Mouse (Mus musculus): Measurements from ENCODE around the gene Smco3.
"Not testable (repeated sequence)": the region's sequence is repeated elsewhere in the genome, so short reads cannot be mapped to it uniquely, and the experiment has no call there.

DNA sequence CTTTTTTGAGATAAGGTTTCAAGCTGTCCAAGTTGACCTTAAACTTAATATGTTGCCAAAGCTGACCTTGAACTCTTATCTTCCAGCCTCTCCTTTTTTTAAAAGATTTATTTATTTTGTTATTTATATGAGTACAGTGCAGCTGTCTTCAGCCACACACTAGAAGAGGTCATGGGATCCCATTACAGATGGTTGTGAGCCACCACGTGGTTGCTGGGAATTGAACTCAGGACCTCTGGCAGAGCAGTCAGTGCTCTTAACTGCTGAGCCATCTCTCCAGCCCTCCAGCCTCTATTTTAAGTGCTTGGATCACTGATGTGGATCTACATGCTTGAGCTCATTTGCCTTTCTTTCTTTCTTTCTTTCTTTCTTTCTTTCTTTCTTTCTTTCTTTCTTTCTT, 49.5 kb upstream of the Smco3 start:
- TF ChIP-seq GATA1, TAL1 (IDR thresholded peaks at IDR 0.05; ENCODE audit: low read length): not testable (repeated sequence)

Measured in erythroblast, embryonic 14.5 days (primary cell).